Mouse (Mus musculus) heart, postnatal 4 days (tissue): ENCODE results near the gene Bex4. TPM values are rescaled to one million over a fixed set of nuclear protein-coding genes. Genes with fewer than 3 reads are reported as not detected.

ENCODE experiments used
- microRNA-seq, 2 experiments: library from miRNA; unstranded; fragments of <30 nt; microRNA quantifications; one replicate each; pipeline ENCODE4 v1.2.0; 2021 to 2022
- total RNA-seq, 2 experiments: library from RNA; stranded (reverse); gene quantifications; 2 replicates each; pipeline ENCODE4 v1.2.3; 2021

Bex4 gene
- total RNA-seq, 2 experiments from 2014 or later: 47.1 to 56.8 TPM

Small RNAs within 50 kb of the gene (microRNA-seq; reads per million reads assigned to microRNA genes)
- 0 reads per million in 2 experiments for gene Mir6383

Other genes with a start within 250 kb of the Bex4 start
- gene Arxes2, start 145.2 kb upstream of the Bex4 start, total RNA-seq: 10 to 100 TPM; 13.0 to 17.1 TPM
- gene Arxes1, start 105.6 kb upstream of the Bex4 start, total RNA-seq: 1 to 10 TPM; 4.2 to 5.2 TPM
- 1 to 10 TPM; 1.9 to 9.6 TPM for gene Bex2, start 70.8 kb upstream of the Bex4 start, total RNA-seq
- not detected for gene Nxf3, start 53.7 kb upstream of the Bex4 start, total RNA-seq
- gene Tceal8, start 33.3 kb downstream of the Bex4 start, total RNA-seq: 100 to 1,000 TPM; 103 to 119 TPM
- 10 to 100 TPM; 18.0 to 23.2 TPM for gene Tceal5, start 64.9 kb downstream of the Bex4 start, total RNA-seq
- 10 to 100 TPM; 24.0 to 86.2 TPM for gene Tceal7, start 75.8 kb downstream of the Bex4 start, total RNA-seq
- gene Bex1, start 76.5 kb downstream of the Bex4 start, total RNA-seq: 100 to 1,000 TPM; 145 to 157 TPM
- 100 to 1,000 TPM; 210 to 224 TPM for gene Tceal9, start 106.1 kb downstream of the Bex4 start, total RNA-seq
- 100 to 1,000 TPM; 191 to 204 TPM for gene Bex3, start 131.3 kb downstream of the Bex4 start, total RNA-seq